Mouse (Mus musculus) hindbrain, embryonic 11.5 days (tissue): ENCODE measurements at regions not wholly inside any gene's neighbourhood (a gene's known extent, or its start where the extent isn't known, plus 50 kb on each side); places are given as distances from the start of the nearest gene placed in this dataset.

ENCODE experiments used
- ATAC-seq: fragments of 200-750 bp; cut with Nextera tagmentation; 2 replicates; pipeline ENCODE4 v1.8.0; 2017; ENCODE audit warnings: mild to moderate bottlenecking, moderate TSS enrichment, moderate library complexity; ENCODE audit not compliant: low FRiP score
- DNase-seq: peaks from one replicate; pipeline ENCODE4 v3.0.0-alpha.2; 2015; ENCODE audit warnings: low spot score
- H3K27ac ChIP-seq: fragments of 300-500 bp; sonication (generic); 2 replicates; pipeline ENCODE4 v1.5.1; 2014; ENCODE audit warnings: mild to moderate bottlenecking, low read depth, low read length
- H3K27me3 ChIP-seq: fragments of 300-500 bp; sonication (generic); 2 replicates; pipeline ENCODE4 v1.6.1; 2014; ENCODE audit warnings: mild to moderate bottlenecking, low read length, moderate library complexity, mixed read lengths; ENCODE audit not compliant: control insufficient read depth, insufficient read depth
- H3K36me3 ChIP-seq: fragments of 300-500 bp; sonication (generic); 2 replicates; pipeline ENCODE4 v1.6.1; 2014; ENCODE audit warnings: mild to moderate bottlenecking, low read length, moderate library complexity, mixed read lengths; ENCODE audit not compliant: control insufficient read depth, insufficient read depth
- H3K4me1 ChIP-seq: fragments of 300-500 bp; sonication (generic); replicated peaks from 2 replicates; pipeline ENCODE4 v1.6.1; 2014; ENCODE audit warnings: low read length, mixed read lengths; ENCODE audit not compliant: control insufficient read depth, insufficient read depth
- H3K4me2 ChIP-seq: fragments of 300-500 bp; sonication (generic); replicated peaks from 2 replicates; pipeline ENCODE4 v1.6.1; 2014; ENCODE audit warnings: mild to moderate bottlenecking, low read depth, low read length
- H3K4me3 ChIP-seq: fragments of 300-500 bp; sonication (generic); 2 replicates; pipeline ENCODE4 v1.5.1; 2014; ENCODE audit warnings: low read depth, low read length
- H3K9ac ChIP-seq: fragments of 300-500 bp; sonication (generic); 2 replicates; pipeline ENCODE4 v1.6.1; 2014; ENCODE audit warnings: low read depth, low read length
- H3K9me3 ChIP-seq: fragments of 300-500 bp; sonication (generic); 2 replicates; pipeline ENCODE4 v1.6.1; 2016; ENCODE audit warnings: low read length; ENCODE audit not compliant: control insufficient read depth
- WGBS: fragments of 180-500 bp; shearing (Covaris S2); extraction: QIAGEN DNeasy Blood & Tissue Kit; methylation state at CpG from one replicate; pipeline ENCODE4 v1.1.7; 2014; 5-methylcytosine and 5-hydroxymethylcytosine counted together

- H3K4me2 ChIP-seq = no peak overlapping the region
- H3K36me3 ChIP-seq = no peaks in the 10 kb centered on the region
- no peak overlapping the region for H3K27ac ChIP-seq
- H3K4me1 ChIP-seq = no peaks in the 10 kb centered on the region
- ATAC-seq (no peak), DNase-seq (no peak)
- no peaks in the 10 kb centered on the region for H3K9me3 ChIP-seq
- WGBS = 79% methylated on average over 5 of the region's 5 CpGs
- H3K4me3 ChIP-seq = no peak overlapping the region
- no peak overlapping the region for H3K9ac ChIP-seq
- no peaks in the 10 kb centered on the region for H3K27me3 ChIP-seq
Observed at GRCm38 (mm10) chr4:82167396-82167795, 538.2 kb downstream of the Nfib start.

GRCm38 (mm10) chr4:82166826-82167225 lies 538.7 kb downstream of the Nfib start:
- Histone ChIP-seq H3K27ac (no peak overlapping the region), H3K4me2 (no peak overlapping the region), H3K4me3 (no peak overlapping the region), H3K9me3 (no peaks in the 10 kb centered on the region), H3K9ac (no peak overlapping the region), H3K4me1 (no peaks in the 10 kb centered on the region), H3K36me3 (no peaks in the 10 kb centered on the region), H3K27me3 (no peaks in the 10 kb centered on the region)
- 100% methylated on average over 1 of the region's 1 CpGs for WGBS
- ATAC-seq (no peak), DNase-seq (no peak)

DNA sequence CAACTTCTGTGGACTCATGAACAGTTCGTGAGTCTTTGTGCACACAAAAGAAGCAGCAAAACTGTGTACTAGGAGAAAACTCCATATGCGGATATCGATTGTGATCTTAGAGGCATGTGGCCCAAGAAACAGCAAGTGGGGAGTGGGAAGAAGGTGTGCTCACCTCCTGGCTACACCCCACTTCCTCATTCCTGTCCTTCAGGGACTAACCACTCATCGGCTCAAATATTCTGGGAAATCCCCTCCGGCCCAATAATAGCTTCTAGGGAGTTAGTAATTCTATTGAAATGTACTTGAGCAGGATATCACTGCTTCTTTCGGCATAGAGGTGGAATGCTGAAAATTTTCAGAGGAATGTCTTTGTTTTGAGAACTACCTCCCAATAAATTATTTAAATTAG lies 539.5 kb downstream of the Nfib start:
- Histone ChIP-seq H3K4me1 (no peaks in the 10 kb centered on the region), H3K4me3 (no peak overlapping the region), H3K9ac (no peak overlapping the region), H3K27ac (no peak overlapping the region), H3K36me3 (no peaks in the 10 kb centered on the region), H3K27me3 (no peaks in the 10 kb centered on the region), H3K9me3 (no peaks in the 10 kb centered on the region), H3K4me2 (no peak overlapping the region)
- ATAC-seq = no peak
- WGBS = 92% methylated on average over 6 of the region's 6 CpGs
- DNase-seq = no peak

DNA sequence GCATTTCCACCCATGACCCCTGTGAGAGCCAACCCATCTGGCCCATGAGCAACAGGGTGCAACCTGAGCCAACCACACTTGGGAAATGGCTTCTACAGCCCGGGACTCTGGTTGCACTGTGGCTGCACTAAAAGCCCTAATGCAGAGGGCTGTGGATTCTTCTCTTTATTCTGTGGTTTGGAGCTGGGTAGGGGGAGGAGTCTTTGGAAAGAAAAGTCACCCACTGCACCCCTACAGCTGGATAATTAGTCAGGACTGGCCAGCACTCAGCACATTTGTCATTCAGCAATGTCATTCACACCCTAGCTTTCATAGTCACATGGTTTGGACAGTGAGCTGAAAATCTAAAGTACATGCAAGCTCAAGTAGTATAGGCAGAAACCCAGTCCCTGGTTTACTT lies 541.5 kb downstream of the Nfib start:
- H3K4me2 ChIP-seq = no peak overlapping the region
- DNase-seq = no peak
- H3K4me3 ChIP-seq = no peak overlapping the region
- H3K9me3 ChIP-seq = no peaks in the 10 kb centered on the region
- no peaks in the 10 kb centered on the region for H3K36me3 ChIP-seq
- ATAC-seq = no peak
- H3K4me1 ChIP-seq = no peaks in the 10 kb centered on the region
- H3K27ac ChIP-seq = no peak overlapping the region
- H3K27me3 ChIP-seq = no peaks in the 10 kb centered on the region
- no peak overlapping the region for H3K9ac ChIP-seq
- 71% methylated on average over 1 of the region's 1 CpGs for WGBS

- WGBS = 72% methylated on average over 2 of the region's 2 CpGs
- H3K27ac ChIP-seq = no peak overlapping the region
- H3K9ac ChIP-seq = no peak overlapping the region
- no peak for ATAC-seq
- H3K9me3 ChIP-seq = no peaks in the 10 kb centered on the region
- no peaks in the 10 kb centered on the region for H3K4me1 ChIP-seq
- H3K27me3 ChIP-seq = no peaks in the 10 kb centered on the region
- no peak overlapping the region for H3K4me2 ChIP-seq
- no peaks in the 10 kb centered on the region for H3K36me3 ChIP-seq
- H3K4me3 ChIP-seq = no peak overlapping the region
- no peak for DNase-seq
Observed at GRCm38 (mm10) chr4:82161818-82162217, 543.7 kb downstream of the Nfib start.

GRCm38 (mm10) chr4:82161232-82161631 lies 544.3 kb downstream of the Nfib start:
- H3K4me2 ChIP-seq = no peak overlapping the region
- H3K9ac ChIP-seq = no peak overlapping the region
- ATAC-seq = no peak
- H3K27ac ChIP-seq = no peak overlapping the region
- no peaks in the 10 kb centered on the region for H3K9me3 ChIP-seq
- H3K27me3 ChIP-seq = no peaks in the 10 kb centered on the region
- H3K4me1 ChIP-seq = no peaks in the 10 kb centered on the region
- 93% methylated on average over 2 of the region's 2 CpGs for WGBS
- H3K4me3 ChIP-seq = no peak overlapping the region
- H3K36me3 ChIP-seq = no peaks in the 10 kb centered on the region
- DNase-seq = no peak

- no peaks in the 10 kb centered on the region for H3K4me1 ChIP-seq
- WGBS = 82% methylated on average over 5 of the region's 5 CpGs
- no peaks in the 10 kb centered on the region for H3K27me3 ChIP-seq
- ATAC-seq (no peak), DNase-seq (no peak)
- H3K4me2 ChIP-seq = no peak overlapping the region
- no peak overlapping the region for H3K4me3 ChIP-seq
- H3K9ac ChIP-seq = no peak overlapping the region
- no peak overlapping the region for H3K27ac ChIP-seq
- H3K36me3 ChIP-seq = no peaks in the 10 kb centered on the region
- H3K9me3 ChIP-seq = no peaks in the 10 kb centered on the region
Observed at GRCm38 (mm10) chr4:82160233-82160632, 545.3 kb downstream of the Nfib start.

- Histone ChIP-seq H3K36me3 (no peaks in the 10 kb centered on the region), H3K4me1 (no peaks in the 10 kb centered on the region), H3K9me3 (no peaks in the 10 kb centered on the region), H3K4me2 (no peak overlapping the region), H3K9ac (no peak overlapping the region), H3K27ac (no peak overlapping the region), H3K27me3 (no peaks in the 10 kb centered on the region), H3K4me3 (no peak overlapping the region)
- no peak for ATAC-seq
- 55% methylated on average over 7 of the region's 7 CpGs for WGBS
- DNase-seq = no peak
Observed at GRCm38 (mm10) chr4:82155642-82156320, 549.8 kb downstream of the Nfib start.

DNA sequence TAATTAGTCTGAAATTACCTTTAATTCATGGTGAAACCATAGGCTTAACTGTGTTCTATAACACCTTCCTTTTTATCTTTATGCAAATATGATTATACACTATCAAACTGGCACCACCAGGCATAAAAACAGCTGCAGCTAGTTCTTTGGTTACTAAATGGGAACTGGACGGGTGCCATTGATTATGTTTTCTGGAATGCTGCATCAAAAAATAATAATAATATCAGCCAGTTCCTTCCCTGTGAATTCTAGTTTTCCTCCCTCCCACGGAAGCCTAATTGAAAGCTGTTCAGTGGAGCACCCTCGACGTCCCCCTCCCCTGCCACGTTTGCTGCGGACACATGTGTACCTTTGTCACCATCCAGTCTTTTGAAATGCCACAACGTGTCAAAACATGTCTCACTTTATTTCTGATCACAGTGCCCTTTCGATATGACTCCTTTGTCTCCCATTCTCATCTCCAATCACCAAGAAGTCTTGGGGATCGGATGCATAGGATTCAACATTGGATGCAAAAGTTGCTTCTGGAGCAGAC lies 551.5 kb downstream of the Nfib start:
- no peak overlapping the region for H3K4me3 ChIP-seq
- DNase-seq (no peak), ATAC-seq (no peak)
- no peaks in the 10 kb centered on the region for H3K9me3 ChIP-seq
- H3K36me3 ChIP-seq = no peaks in the 10 kb centered on the region
- H3K27me3 ChIP-seq = no peaks in the 10 kb centered on the region
- H3K4me1 ChIP-seq = no peaks in the 10 kb centered on the region
- no peak overlapping the region for H3K9ac ChIP-seq
- no peak overlapping the region for H3K27ac ChIP-seq
- WGBS = 80% methylated on average over 9 of the region's 9 CpGs
- H3K4me2 ChIP-seq = no peak overlapping the region
